Mouse (Mus musculus) hindbrain, postnatal 0 days (tissue): ENCODE measurements around the gene Unc5a. TPM values are rescaled to one million over a fixed set of nuclear protein-coding genes. Genes with fewer than 3 reads are reported as not detected.

Experiments used
- ATAC-seq: fragments of 200-750 bp; cut with Nextera tagmentation; 2 replicates; pipeline ENCODE4 v1.8.0; 2017; ENCODE audit warnings: mild to moderate bottlenecking, moderate TSS enrichment, moderate library complexity
- DNase-seq: peaks from one replicate; pipeline ENCODE4 v3.0.0-alpha.2; 2015; ENCODE audit warnings: low spot score
- H3K27ac ChIP-seq: fragments of 300-500 bp; sonication (generic); 2 replicates; pipeline ENCODE4 v1.5.1; 2014; ENCODE audit warnings: mild to moderate bottlenecking
- H3K27me3 ChIP-seq: fragments of 300-500 bp; sonication (generic); 2 replicates; pipeline ENCODE4 v1.6.1; 2014; ENCODE audit warnings: low read length, mixed read lengths; ENCODE audit not compliant: insufficient read depth
- H3K36me3 ChIP-seq: fragments of 300-500 bp; sonication (generic); 2 replicates; pipeline ENCODE4 v1.6.1; 2014; ENCODE audit warnings: low read length, mixed read lengths; ENCODE audit not compliant: insufficient read depth
- H3K4me1 ChIP-seq: fragments of 300-500 bp; sonication (generic); 2 replicates; pipeline ENCODE4 v1.6.1; 2014; ENCODE audit warnings: antibody characterized with exemption, low read length, mixed read lengths; ENCODE audit not compliant: insufficient read depth
- H3K4me2 ChIP-seq: fragments of 300-500 bp; sonication (generic); 2 replicates; pipeline ENCODE4 v1.6.1; 2014; ENCODE audit warnings: low read depth, mild to moderate bottlenecking, low read length, moderate library complexity, mixed read lengths
- H3K4me3 ChIP-seq: fragments of 300-500 bp; sonication (generic); 2 replicates; pipeline ENCODE4 v1.5.1; 2014; ENCODE audit warnings: low read length
- H3K9ac ChIP-seq: fragments of 300-500 bp; sonication (generic); replicated peaks from 2 replicates; pipeline ENCODE4 v1.6.1; 2014; ENCODE audit warnings: mild to moderate bottlenecking, low read length, moderate library complexity, mixed read lengths
- H3K9me3 ChIP-seq: fragments of 300-500 bp; sonication (generic); 2 replicates; pipeline ENCODE4 v1.6.1; 2016; ENCODE audit warnings: low read length, mixed read lengths
- CTCF ChIP-seq: IDR thresholded peaks from 2 replicates; pipeline ENCODE4 v1.5.1; 2016; ENCODE audit warnings: antibody characterized with exemption, control low read depth, low read depth
- WGBS: fragments of 180-500 bp; shearing (Covaris S2); extraction: QIAGEN DNeasy Blood & Tissue Kit; methylation state at CpG from one replicate; pipeline ENCODE4 v1.1.7; 2014; 5-methylcytosine and 5-hydroxymethylcytosine counted together
- polyA plus RNA-seq: library from polyadenylated mRNA; unstranded; fragments of >200 nt; fragmentation: Nextera tagmentation; extraction: Ambion mirVana; gene quantifications from 2 replicates; pipeline ENCODE4 v1.2.1, GENCODE M21; 2015
- total RNA-seq: library from RNA; depleted of rRNA; stranded (reverse); fragments of >200 nt; gene quantifications from 2 replicates; pipeline ENCODE4 v1.2.3, GENCODE M21; 2014

The Unc5a gene
- total and polyA plus RNA-seq, 2 experiments from 2014 or later, result 11.7 to 49.9 TPM

DNA sequence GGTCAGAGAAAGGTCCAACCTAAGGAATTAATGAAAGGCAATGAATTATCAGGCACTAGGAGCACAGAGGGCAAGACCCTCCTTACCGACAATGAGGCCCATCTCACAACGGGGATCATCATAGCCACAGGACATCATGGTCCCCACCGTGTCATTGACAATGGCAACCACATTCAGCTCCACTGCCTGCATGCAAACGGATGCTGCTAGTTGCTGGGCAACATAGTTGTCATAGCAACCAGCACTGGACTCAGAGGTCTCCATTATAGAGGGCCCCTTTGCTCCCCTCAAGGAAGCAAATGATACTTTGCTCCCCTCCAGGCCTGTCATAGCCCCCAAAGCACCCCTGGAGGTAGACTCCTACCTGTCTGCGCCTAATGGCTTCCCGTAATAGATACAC is 59.4 kb downstream of the Unc5a start:
- H3K9ac ChIP-seq, result no peak overlapping the region
- ATAC-seq (peak; percentile 50; the same call in 1 of the 2 replicates), DNase-seq (peak; percentile 82)
- peaks cover 14% of the 10 kb centered on the region; the same call in 1 of the 2 replicates for H3K4me1 ChIP-seq
- H3K4me3 ChIP-seq, result no peak overlapping the region
- H3K27me3 ChIP-seq, result no peaks in the 10 kb centered on the region
- no peaks in the 10 kb centered on the region for H3K9me3 ChIP-seq
- no peaks in the 10 kb centered on the region for H3K36me3 ChIP-seq
- no peak for TF ChIP-seq CTCF
- H3K4me2 ChIP-seq, result no peak overlapping the region
- H3K27ac ChIP-seq, result peak overlapping the region; percentile 8; the same call in 1 of the 2 replicates
- WGBS, result 24% methylated on average over 6 of the region's 6 CpGs

DNA sequence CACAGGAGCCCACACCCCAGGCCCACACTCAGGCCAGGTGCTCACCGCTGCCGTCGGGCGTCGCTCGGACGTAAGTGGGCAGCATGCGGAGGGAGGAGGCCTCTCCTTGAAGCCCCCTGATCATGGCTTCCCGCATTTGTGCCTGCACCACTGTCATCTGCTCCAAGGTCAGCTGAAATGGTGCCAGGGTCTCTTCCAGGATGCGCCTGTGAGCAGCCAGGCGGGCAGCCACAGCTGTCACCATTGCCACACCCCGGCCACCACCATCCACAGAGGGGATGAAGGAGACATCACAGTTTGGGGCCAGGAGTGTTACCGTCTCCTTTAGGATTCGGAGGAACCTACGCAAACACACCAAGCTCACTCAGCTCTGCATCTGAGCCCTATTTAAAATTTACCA is 61.9 kb downstream of the Unc5a start:
- DNase-seq, result no peak
- no peak for ATAC-seq

DNA sequence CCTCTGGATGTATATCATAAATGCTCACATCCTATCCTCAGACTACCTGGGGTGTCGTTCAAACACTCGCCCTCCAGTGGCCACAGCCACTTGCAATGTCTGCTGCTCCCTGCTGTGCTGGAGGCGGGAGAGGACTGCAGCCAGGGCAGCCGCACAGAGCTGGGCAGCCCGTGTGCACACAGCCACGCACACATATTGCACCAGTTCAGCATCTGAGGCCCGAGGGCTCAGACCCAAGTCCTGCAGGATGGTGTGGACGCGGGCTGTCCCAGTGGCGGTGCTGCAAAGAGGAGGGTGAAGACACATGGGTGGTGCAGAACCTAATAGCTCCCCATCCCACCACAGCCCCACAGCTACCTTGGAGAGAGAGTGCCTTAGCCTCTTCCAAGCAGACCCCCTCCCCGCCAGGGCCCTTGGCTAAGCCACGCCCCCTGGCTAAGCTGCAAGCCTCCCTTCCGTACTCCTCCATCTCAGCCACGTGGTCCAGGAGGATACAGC is 62.8 kb downstream of the Unc5a start:
- H3K9ac ChIP-seq, result no peak overlapping the region
- H3K4me2 ChIP-seq, result peak overlapping the region; percentile 21; the same call in 1 of the 2 replicates
- WGBS, result 6% methylated on average over 14 of the region's 14 CpGs
- TF ChIP-seq CTCF, result peak; percentile 64
- no peaks in the 10 kb centered on the region for H3K9me3 ChIP-seq
- DNase-seq (peak; percentile 63), ATAC-seq (peak; percentile 38)
- no peaks in the 10 kb centered on the region for H3K27me3 ChIP-seq
- H3K27ac ChIP-seq, result no peak overlapping the region
- no peak overlapping the region for H3K4me3 ChIP-seq
- peaks cover 14% of the 10 kb centered on the region; the same call in 1 of the 2 replicates for H3K4me1 ChIP-seq
- H3K36me3 ChIP-seq, result no peaks in the 10 kb centered on the region

More for the DNA sequence above, 61.9 kb downstream of the Unc5a start:
- Histone ChIP-seq H3K9me3 (no peaks in the 10 kb centered on the region), H3K27me3 (no peaks in the 10 kb centered on the region), H3K4me3 (no peak overlapping the region), H3K36me3 (no peaks in the 10 kb centered on the region), H3K9ac (no peak overlapping the region), H3K4me2 (no peak overlapping the region), H3K4me1 (peaks cover 14% of the 10 kb centered on the region; the same call in 1 of the 2 replicates), H3K27ac (no peak overlapping the region)
- no peak for TF ChIP-seq CTCF
- WGBS, result 75% methylated on average over 15 of the region's 15 CpGs

DNA sequence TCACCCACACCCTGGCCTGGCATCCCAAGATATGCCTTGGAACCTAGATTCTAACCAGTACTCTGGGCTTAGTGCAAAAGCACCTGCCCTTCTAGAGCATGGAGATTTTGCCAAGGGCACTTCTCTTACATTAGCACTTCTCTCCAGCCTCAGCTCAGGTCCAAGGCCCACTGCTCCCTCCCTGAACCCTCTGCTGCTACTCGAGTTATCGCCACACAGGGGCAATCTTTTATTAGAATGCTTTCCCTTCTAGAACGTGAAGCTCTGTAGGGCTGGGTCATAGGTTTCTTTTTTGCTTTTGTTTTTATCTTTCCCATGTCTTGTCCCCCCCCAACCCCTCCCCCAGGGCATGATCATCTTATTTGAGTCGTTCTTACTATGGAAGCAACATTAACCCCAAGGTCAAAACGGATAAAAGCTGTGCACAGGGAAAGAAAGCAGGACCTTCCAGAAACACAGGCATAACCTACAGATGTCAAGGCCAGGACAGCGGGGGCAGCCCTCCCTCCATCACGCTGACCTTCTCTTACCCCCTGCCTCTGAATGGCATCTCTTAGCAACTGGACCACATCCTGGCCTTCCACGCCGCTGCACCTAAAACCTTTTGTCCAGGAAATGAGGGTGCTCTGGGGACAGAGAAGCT is 64.6 kb downstream of the Unc5a start:
- H3K4me3 ChIP-seq, result no peak overlapping the region
- TF ChIP-seq CTCF, result peak; percentile 45
- H3K36me3 ChIP-seq, result no peaks in the 10 kb centered on the region
- H3K27ac ChIP-seq, result no peak overlapping the region
- peaks cover 5% of the 10 kb centered on the region; the same call in 1 of the 2 replicates for H3K4me1 ChIP-seq
- WGBS, result 12% methylated on average over 9 of the region's 9 CpGs
- ATAC-seq (no peak), DNase-seq (peak; percentile 57)
- H3K9ac ChIP-seq, result no peak overlapping the region
- H3K4me2 ChIP-seq, result no peak overlapping the region
- no peaks in the 10 kb centered on the region for H3K27me3 ChIP-seq
- no peaks in the 10 kb centered on the region for H3K9me3 ChIP-seq

DNA sequence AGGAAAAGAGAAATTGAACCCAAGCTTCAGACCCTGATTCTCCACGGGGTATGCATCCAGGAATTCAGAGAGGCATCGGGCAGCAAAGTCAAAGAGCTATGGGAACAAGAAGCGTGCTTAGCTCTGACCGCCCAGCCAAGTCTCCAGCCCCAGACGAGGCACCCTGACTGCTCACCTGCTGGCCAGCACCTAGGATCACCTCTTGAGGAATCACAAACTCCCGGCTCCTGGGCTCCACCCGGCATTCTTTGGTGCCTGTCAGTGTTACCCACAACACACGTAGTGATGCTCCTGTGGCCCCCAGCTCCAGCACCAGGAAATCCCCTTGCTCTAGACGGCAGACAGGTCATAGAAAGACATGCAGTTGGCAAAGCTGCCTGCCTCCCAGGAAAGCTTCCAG is 65.2 kb downstream of the Unc5a start:
- H3K9ac ChIP-seq, result no peak overlapping the region
- DNase-seq (no peak), ATAC-seq (no peak)
- no peak for TF ChIP-seq CTCF
- no peak overlapping the region for H3K4me3 ChIP-seq
- H3K27ac ChIP-seq, result no peak overlapping the region
- no peaks in the 10 kb centered on the region for H3K36me3 ChIP-seq
- H3K4me1 ChIP-seq, result no peaks in the 10 kb centered on the region; the same call in 1 of the 2 replicates
- no peaks in the 10 kb centered on the region for H3K9me3 ChIP-seq
- no peak overlapping the region for H3K4me2 ChIP-seq
- H3K27me3 ChIP-seq, result no peaks in the 10 kb centered on the region
- WGBS, result 41% methylated on average over 9 of the region's 9 CpGs

DNA sequence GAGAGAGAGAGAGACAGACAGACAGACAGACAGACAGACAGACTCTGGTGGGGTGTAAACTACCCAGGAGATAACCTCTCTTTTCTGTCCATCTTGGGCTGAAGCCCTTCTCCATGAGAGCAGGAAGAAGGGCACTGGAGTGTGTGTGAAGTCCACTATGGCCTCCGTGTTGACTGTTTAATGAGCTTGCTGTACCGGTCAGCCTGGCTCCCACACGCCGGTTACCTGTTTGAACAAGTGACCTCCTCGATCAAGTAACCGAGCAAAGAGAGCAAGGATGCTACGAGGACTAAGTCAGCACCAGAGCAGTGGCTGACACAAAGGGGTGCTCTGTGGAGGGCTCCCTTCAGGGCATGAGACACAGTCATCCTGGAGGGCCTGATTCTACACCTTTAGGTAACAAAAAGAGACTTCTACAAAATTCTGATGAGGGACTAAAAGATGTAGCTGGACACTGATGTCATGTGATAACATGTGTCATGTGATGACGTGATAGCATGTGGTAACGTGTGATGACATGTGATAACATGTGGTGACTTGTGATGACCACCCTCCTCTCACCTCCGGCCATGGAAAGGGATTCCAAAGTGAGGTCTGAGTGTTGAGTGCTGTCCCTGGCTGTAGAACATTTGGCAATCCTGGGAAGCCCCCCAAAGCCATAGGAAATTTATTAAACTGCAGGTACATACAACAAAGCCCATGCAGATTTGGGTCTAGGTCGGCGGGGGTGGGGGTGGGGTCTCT is 68.1 kb downstream of the Unc5a start:
- Histone ChIP-seq H3K27ac (no peak overlapping the region), H3K9ac (no peak overlapping the region), H3K4me2 (no peak overlapping the region), H3K4me3 (no peak overlapping the region), H3K4me1 (no peaks in the 10 kb centered on the region; the same call in 1 of the 2 replicates), H3K9me3 (no peaks in the 10 kb centered on the region), H3K27me3 (no peaks in the 10 kb centered on the region), H3K36me3 (no peaks in the 10 kb centered on the region)
- DNase-seq (no peak), ATAC-seq (no peak)
- 90% methylated on average over 12 of the region's 12 CpGs for WGBS
- no peak for TF ChIP-seq CTCF
